Mouse (Mus musculus): ENCODE data around the gene Mtmr12. TPM values are rescaled to one million over a fixed set of nuclear protein-coding genes. Genes with fewer than 3 reads are reported as not detected.
"Not testable (repeated sequence)": the region's sequence is repeated elsewhere in the genome, so short reads cannot be mapped to it uniquely, and the experiment has no call there.

The Mtmr12 gene
- total RNA-seq, 2 experiments from 2014 or later, result 19.5 TPM

DNA sequence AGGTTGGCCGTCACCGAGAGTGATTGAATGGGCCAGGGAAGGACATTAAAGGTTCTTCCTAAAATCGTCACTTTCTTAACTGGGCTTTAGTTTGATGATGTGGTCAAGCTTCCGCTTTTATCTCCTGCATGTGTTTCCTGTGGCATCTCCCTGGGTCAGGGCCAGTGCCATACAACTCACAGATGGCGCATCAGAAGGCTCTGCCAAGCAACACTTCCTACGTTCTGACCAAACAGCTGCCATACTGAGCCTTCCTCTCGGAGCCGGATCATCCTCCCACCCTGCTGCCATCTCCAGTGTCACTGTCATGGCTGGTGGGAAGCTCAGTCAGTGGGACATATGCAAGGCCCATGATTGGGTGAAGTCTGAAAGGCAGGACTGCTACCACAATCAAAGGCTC, 6.7 kb downstream of the Mtmr12 start:
- DNase-seq, result no peak

GRCm38 (mm10) chr15:12212266-12212665, 7.4 kb downstream of the Mtmr12 start:
- no peak for DNase-seq

DNA sequence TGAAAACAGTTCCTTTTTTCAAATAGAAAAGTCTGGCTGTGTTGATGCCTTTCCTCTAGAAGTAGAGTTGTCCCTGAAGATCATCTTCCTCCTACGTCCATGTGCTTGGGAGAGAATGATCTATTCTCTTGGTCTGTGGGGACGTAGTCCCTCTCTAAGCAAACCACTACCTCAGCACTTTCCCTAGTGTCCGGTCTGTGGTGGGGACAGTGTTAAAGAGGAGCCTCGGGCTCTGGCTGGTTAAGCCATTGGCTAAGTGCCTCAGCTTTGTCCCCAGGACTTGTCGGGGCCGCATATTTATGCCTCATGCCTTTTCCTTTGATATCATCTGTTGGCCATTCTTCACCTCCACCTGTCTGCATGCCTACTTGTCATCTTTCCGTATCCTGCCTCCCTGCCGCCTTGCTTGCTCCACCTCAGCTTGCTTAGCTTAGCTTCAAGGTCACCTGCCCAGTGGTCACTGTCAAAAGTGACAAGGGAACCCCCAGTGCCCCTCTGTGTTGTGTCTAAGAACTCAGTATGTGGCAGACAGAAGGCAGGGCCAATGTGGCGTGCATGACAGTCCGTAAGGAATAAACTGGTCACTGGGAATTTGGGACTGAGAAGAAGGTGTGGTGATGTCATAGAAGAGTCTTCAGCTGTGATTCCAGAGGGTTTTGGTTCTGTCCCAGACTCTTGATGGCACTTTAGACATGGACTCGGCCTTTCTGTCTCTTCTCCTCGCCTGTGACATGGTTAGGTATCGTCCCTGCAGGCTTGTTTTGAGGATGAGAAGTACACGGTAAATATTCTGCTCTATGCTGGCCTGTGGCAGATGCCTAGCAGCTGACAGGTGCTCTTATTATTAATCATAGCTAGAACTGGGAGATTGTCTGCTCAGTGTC, 9.9 kb downstream of the Mtmr12 start:
- no peak for DNase-seq

- no peak for DNase-seq
Observed at GRCm38 (mm10) chr15:12215415-12215718, 10.5 kb downstream of the Mtmr12 start.

DNA sequence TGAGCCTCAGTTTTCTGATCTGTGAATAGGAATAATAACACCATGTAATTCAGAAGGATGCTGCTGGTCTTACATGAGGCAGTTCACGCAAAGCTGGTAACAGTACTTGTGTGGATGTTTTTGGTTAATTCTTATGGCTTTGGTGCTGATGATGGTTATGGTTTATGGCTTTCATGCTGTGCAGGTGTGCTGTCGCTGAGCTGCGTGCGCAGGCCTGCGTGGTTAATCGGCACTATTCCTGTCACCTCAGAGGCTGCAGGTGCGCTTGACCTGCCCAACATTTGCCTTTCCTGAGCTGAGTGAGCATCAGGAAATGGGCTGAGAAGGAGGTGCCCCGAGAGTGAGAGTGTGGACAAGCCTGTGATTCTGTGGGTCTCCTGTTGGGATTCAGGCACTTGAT, 11.3 kb downstream of the Mtmr12 start:
- no peak for DNase-seq

GRCm38 (mm10) chr15:12216798-12217197, 12.0 kb downstream of the Mtmr12 start:
- no peak for DNase-seq

DNA sequence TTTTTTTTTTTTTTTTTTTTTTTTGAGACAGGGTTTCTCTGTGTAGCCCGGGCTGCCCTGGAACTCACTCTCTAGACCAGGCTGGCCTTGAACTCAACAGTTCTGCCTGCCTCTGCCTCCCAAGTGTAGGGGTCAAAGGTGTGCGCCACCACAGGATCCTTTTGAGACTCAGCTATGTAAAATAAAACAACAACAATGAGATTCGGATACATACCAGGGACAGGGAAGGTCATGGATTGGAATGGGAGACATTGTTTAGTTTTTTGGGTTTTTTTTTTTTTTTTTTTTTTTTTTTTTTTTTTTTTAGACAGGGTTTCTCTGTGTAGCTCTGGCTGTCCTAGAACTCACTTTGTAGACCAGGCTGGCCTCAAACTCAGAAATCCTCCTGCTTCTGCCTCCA, 12.5 kb downstream of the Mtmr12 start:
- not testable (repeated sequence) for DNase-seq

DNA sequence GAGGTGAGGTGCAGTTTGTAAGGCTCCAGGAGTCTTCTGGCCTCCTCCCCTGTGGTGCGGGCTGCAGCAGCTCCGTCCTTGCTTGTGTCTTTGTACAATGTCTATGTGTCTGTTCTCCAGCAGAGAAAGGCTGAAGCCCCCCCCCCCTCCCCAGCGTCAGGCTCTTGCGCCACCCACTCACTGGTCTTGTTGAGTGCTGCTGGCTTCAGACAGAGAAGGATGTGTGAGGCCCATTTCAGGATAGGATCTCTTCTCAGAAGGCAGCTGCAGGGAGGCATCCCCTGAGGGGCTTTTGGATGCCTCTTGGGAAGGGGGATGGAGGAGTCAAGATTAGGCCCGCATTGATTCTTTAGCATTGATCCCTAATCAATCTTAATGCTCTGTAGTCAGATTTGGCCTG, 13.0 kb downstream of the Mtmr12 start:
- DNase-seq, result no peak

DNA sequence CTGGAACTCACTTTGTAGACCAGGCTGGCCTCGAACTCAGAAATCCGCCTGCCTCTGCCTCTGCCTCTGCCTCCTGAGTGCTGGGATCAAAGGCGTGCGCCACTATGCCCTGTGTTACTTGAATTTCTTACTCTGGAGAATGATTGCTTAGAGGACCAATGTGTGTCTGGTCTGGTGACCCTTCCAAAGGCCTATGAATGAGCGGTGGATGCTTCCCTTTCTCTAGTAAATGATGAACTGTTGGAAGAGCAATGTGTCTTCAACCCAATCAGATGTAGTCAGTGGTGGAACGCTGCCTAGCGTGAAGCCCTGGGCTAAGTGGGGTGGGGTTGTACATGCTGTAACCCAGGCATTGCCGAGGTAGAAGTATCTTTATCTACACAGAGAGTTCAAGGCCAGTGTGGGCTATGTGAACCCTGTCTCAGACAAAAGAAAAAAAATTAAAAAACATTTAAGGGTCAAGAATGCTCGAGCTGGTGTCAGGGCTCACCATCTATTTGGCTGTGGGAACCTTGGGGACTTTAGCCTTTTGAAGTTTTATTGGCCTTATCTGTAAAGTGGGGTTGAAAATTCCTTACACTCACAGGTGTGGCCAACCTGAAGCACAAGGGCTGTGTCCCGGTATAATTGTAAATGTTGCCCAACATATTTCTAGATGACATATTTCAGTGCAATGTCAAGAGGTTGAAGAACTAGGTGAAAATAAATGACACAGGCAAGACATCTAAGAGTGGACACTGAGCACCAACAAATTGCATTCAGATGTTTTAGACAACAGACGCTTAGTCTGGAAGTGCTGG, 14.0 kb downstream of the Mtmr12 start:
- no peak for DNase-seq

- no peak for DNase-seq
Observed at GRCm38 (mm10) chr15:12221131-12221530, 16.3 kb downstream of the Mtmr12 start.

GRCm38 (mm10) chr15:12222564-12223302, 17.9 kb downstream of the Mtmr12 start:
- DNase-seq, result no peak

- no peak for DNase-seq
Observed at GRCm38 (mm10) chr15:12223393-12223792, 18.6 kb downstream of the Mtmr12 start.

DNA sequence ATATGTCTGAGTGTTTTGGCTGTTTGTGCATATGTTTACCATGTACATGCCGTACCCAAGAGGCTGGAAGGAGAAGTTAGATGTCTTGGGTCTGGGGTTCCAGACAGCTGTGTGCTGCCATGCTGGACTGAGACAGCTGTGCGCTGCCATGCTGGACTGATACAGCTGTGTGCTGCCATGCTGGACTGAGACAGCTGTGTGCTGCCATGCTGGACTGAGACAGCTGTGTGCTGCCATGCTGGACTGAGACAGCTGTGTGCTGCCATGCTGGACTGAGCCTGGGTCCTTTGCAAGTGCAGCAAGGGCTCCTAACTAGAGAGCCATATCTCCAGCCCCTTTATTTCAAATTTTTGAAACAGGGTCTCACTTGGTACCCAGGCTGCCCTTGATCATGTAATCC, 19.4 kb downstream of the Mtmr12 start:
- no peak for DNase-seq

- no peak for DNase-seq
Observed at GRCm38 (mm10) chr15:12225062-12225461, 20.2 kb downstream of the Mtmr12 start.

DNA sequence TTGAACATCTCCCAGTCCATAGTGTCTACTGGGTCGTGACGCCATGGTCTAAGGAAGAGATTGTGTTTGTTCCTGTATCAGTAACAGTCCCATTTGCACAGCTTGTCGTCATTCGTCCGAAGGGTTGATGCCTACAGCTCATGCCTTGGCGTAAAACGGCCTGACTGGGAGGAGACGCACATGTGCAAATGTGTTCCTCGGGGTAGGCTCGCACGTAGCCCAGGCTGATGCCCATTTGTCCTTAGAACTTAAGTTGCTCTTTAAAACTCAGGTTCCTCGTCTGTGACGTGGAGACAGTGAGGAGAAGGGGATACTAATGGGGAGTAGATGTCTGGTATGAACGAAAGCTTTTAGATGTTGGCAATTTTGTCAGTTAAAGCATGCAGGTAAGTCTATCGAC, 22.1 kb downstream of the Mtmr12 start:
- no peak for DNase-seq

- DNase-seq, result no peak
Observed at GRCm38 (mm10) chr15:12227355-12227754, 22.5 kb downstream of the Mtmr12 start.

GRCm38 (mm10) chr15:12229603-12230242, 24.9 kb downstream of the Mtmr12 start:
- no peak for DNase-seq

GRCm38 (mm10) chr15:12230243-12230935, 25.6 kb downstream of the Mtmr12 start:
- no peak for DNase-seq

- no peak for DNase-seq
Observed at GRCm38 (mm10) chr15:12231462-12231861, 26.6 kb downstream of the Mtmr12 start.

GRCm38 (mm10) chr15:12232429-12232828, 27.6 kb downstream of the Mtmr12 start:
- no peak for DNase-seq

GRCm38 (mm10) chr15:12233021-12233420, 28.2 kb downstream of the Mtmr12 start:
- DNase-seq, result no peak

GRCm38 (mm10) chr15:12235559-12235958, 30.7 kb downstream of the Mtmr12 start:
- no peak for DNase-seq
